Comparison of ENCODE assay signal across 21 mouse cellular contexts in the genomic region with DNA sequence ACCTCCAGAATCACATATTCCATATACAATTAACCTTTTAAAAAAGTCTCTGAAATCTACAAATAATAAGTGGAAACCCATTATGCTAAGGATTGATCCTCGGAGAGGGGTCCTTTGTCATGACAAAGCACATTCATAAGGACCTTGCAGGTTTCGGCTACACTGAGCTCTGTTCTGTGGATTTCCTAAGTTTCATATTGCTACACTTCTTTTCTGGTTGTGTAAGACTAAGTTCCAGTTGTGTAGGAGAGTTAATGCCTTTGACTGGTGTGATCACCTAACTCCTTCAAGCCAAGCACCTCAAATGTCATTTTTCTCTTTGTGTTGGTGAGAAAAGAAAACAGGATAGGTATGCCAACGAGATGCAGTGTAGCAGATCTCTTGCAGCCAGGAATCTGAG.
"Had no signal": no experiment of that assay in that cellular context is flagged by ENCODE, and none has a peak within 500 bp of the region (broad histone marks: within the 10 kb centered on the region; RNA-seq: fewer than 3 reads in every experiment).

No protein-coding gene starts in this region.

- H3K9ac ChIP-seq: limb, embryonic 12.5 days; limb, embryonic 15.5 days; liver, embryonic 14.5 days; lung, embryonic 15.5 days; midbrain, embryonic 12.5 days; midbrain, embryonic 15.5 days; neural tube, embryonic 13.5 days had no signal

- H3K27me3 ChIP-seq: limb, embryonic 12.5 days; limb, embryonic 15.5 days; lung, embryonic 15.5 days; midbrain, embryonic 12.5 days; midbrain, embryonic 15.5 days; neural tube, embryonic 13.5 days had no signal

- H3K36me3 ChIP-seq: lung, embryonic 15.5 days; midbrain, embryonic 15.5 days had no signal

- H3K4me3 ChIP-seq: layer of hippocampus, adult 2 months; limb, embryonic 12.5 days; limb, embryonic 15.5 days; lung, embryonic 15.5 days; midbrain, embryonic 12.5 days; midbrain, embryonic 15.5 days; myocyte; neural tube, embryonic 13.5 days had no signal

- H3K9me3 ChIP-seq: limb, embryonic 12.5 days; limb, embryonic 15.5 days; lung, embryonic 15.5 days; midbrain, embryonic 12.5 days; midbrain, embryonic 15.5 days; neural tube, embryonic 13.5 days had no signal

- DNase-seq: kidney, adult 18-20 months; kidney, adult 9 months; kidney, postnatal 14 days; kidney, postnatal 4 days; layer of hippocampus, adult 9-11 months; left cerebral cortex, postnatal 4 days; lung, adult 18-20 months; lung, postnatal 14 days; thymus, adult 18-20 months; thymus, postnatal 36 days had no signal

- H3K4me2 ChIP-seq: limb, embryonic 12.5 days; limb, embryonic 15.5 days; liver, embryonic 11.5 days; lung, embryonic 15.5 days; midbrain, embryonic 12.5 days; midbrain, embryonic 15.5 days; neural tube, embryonic 13.5 days had no signal

- H3K27ac ChIP-seq: layer of hippocampus, adult 2 months; limb, embryonic 12.5 days; limb, embryonic 15.5 days; liver, embryonic 14.5 days; lung, embryonic 15.5 days; midbrain, embryonic 12.5 days; midbrain, embryonic 15.5 days; neural tube, embryonic 13.5 days had no signal

- ATAC-seq: intestine, embryonic 16.5 days; midbrain, embryonic 15.5 days had no signal
